Mouse (Mus musculus): ENCODE results near the gene Il31.

Gene Il31

GRCm38 (mm10) chr5:123470784-123471400 lies 18.4 kb downstream of the Il31 start:
- DNase-seq, result no peak

DNA sequence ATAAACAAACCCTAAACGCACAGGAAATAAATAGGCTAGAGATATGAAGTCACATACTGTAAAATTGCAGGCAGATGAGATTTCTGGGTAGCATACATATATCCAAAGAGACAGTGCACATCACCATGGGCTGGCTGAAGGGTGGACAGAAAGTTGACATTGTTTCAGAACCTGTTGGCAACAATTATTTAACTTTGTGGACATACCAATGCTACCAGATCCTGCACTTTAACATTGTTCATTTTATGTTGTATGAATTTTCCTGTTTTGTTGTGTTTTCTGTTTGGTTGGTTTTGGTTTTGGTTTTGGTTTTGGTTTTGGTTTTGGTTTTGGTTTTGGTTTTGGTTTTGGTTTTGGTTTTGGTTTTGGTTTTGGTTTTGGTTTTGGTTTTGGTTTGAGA lies 24.7 kb downstream of the Il31 start:
- DNase-seq, result no peak

- no peak for DNase-seq
Measured at GRCm38 (mm10) chr5:123461420-123461819, 27.9 kb downstream of the Il31 start.

- no peak for DNase-seq
Measured at GRCm38 (mm10) chr5:123451886-123452285, 37.4 kb downstream of the Il31 start.

GRCm38 (mm10) chr5:123444849-123445334 lies 44.4 kb downstream of the Il31 start:
- DNase-seq, result no peak

GRCm38 (mm10) chr5:123444069-123444468 lies 45.2 kb downstream of the Il31 start:
- DNase-seq, result peak; percentile 31

GRCm38 (mm10) chr5:123442283-123442682 lies 47.0 kb downstream of the Il31 start:
- DNase-seq, result no peak

- no peak for DNase-seq
Measured at GRCm38 (mm10) chr5:123440664-123441063, 48.6 kb downstream of the Il31 start.

DNA sequence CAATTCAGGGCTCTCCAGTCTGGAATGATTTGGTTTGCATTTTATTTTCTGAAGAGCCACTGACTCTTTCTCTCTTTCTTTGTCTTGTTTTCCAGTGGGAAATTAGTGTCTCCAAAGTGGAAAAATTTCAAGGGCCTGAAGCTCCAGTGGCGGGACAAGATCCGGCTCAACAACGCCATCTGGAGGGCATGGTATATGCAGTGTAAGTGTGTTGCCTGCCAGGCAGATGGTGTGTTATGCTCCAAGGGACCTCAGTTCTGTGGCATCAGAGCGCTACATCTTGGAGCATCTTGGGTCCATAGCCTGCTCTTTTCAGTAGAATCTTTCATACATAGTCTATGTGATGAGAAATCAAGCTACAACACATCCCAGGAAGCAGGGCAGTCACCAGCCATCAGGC lies 49.3 kb downstream of the Il31 start:
- no peak for DNase-seq

- DNase-seq, result no peak
Measured at GRCm38 (mm10) chr5:123439312-123439711, 50.0 kb downstream of the Il31 start.

DNA sequence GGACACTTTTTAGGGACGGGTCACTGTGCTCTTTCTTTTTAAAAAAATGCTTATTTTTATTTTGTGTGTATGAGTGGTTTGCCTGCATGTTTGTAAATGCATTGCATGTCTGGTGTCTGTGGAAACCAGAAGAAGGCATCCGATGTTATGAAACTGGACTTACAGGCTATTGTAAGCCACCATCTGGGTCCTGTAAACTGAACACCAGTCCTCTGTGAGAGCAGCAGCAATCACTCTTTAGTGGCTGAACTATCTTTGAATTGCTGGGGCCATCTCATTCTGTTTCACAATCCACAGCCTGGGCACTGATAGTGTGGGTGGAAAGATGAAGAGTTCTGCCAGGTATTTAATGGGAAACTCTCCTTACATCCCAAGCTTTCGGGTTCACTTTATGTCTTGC lies 50.9 kb downstream of the Il31 start:
- no peak for DNase-seq

DNA sequence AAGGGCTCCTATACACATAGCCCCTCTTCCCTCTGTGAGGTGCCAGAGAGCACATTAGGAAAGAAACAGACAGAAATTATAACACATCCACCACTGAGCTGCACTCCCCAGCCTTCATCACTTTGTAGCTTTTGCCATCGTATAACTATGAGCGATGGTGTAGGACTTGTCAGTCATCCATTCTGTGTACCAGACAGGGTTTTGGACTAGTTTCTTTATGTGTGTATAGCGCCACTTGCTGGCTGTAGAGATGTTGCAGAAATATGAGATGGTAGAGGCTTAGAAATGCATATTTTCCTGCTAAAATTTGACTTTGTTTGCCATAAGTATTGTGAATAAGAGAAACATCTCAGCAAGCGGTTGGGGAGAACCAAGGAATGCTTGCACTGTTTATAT lies 52.5 kb downstream of the Il31 start:
- peak; percentile 30 for DNase-seq

- DNase-seq, result peak; percentile 22
Measured at GRCm38 (mm10) chr5:123436071-123436779, 53.1 kb downstream of the Il31 start.

- DNase-seq, result no peak
Measured at GRCm38 (mm10) chr5:123432305-123432874, 56.9 kb downstream of the Il31 start.

GRCm38 (mm10) chr5:123431524-123432304 lies 57.6 kb downstream of the Il31 start:
- DNase-seq, result peak; percentile 43

Data from kidney, adult 11 months (tissue).